Mouse (Mus musculus): ENCODE measurements around the gene Ptgir.

Gene Ptgir

GRCm38 (mm10) chr7:16891641-16892351 lies 14.5 kb upstream of the Ptgir start, which contains the start of gene Gng8:
Gng8 (plus strand) TSS chr7:16891786.
- peak; percentile 36 to 68 for DNase-seq (ENCODE audit: low read depth in 1 of 2, low spot score in 2 of 2)

GRCm38 (mm10) chr7:16892352-16892730 lies 13.9 kb upstream of the Ptgir start:
- no peak for DNase-seq (ENCODE audit: low read depth in 1 of 2, low spot score in 2 of 2)

- no peak for DNase-seq (ENCODE audit: low read depth in 1 of 2, low spot score in 2 of 2)
Measured at GRCm38 (mm10) chr7:16893612-16894011, 12.7 kb upstream of the Ptgir start.

- no peak for DNase-seq (ENCODE audit: low read depth in 1 of 2, low spot score in 2 of 2)
Measured at GRCm38 (mm10) chr7:16894279-16894678, 12.0 kb upstream of the Ptgir start.

- peak; percentile 50 to 51 for DNase-seq (ENCODE audit: low read depth in 1 of 2, low spot score in 2 of 2)
Measured at GRCm38 (mm10) chr7:16895000-16895399, 11.3 kb upstream of the Ptgir start.

GRCm38 (mm10) chr7:16895511-16895910 lies 10.8 kb upstream of the Ptgir start:
- DNase-seq (ENCODE audit: low read depth in 1 of 2, low spot score in 2 of 2), result no peak

- no peak for DNase-seq (ENCODE audit: low read depth in 1 of 2, low spot score in 2 of 2)
Measured at GRCm38 (mm10) chr7:16900526-16900925, 5.8 kb upstream of the Ptgir start.

- DNase-seq (ENCODE audit: low read depth in 1 of 2, low spot score in 2 of 2), result no peak
Measured at GRCm38 (mm10) chr7:16903439-16903955, 2.8 kb upstream of the Ptgir start.

- no peak for DNase-seq (ENCODE audit: low read depth in 1 of 2, low spot score in 2 of 2)
Measured at GRCm38 (mm10) chr7:16904120-16904675, 2.1 kb upstream of the Ptgir start.

GRCm38 (mm10) chr7:16905491-16906021 lies 734 bp upstream of the Ptgir start:
- DNase-seq (ENCODE audit: low read depth in 1 of 2, low spot score in 2 of 2), result no peak

- DNase-seq (ENCODE audit: low read depth in 1 of 2, low spot score in 2 of 2), result no peak
Measured at GRCm38 (mm10) chr7:16906889-16907559, 734 bp downstream of the Ptgir start.

GRCm38 (mm10) chr7:16907842-16908241 lies 1.6 kb downstream of the Ptgir start:
- no peak for DNase-seq (ENCODE audit: low read depth in 1 of 2, low spot score in 2 of 2)

- DNase-seq (ENCODE audit: low read depth in 1 of 2, low spot score in 2 of 2), result no peak
Measured at GRCm38 (mm10) chr7:16908367-16908766, 2.1 kb downstream of the Ptgir start.

- DNase-seq (ENCODE audit: low read depth in 1 of 2, low spot score in 2 of 2), result no peak
Measured at GRCm38 (mm10) chr7:16908859-16909258, 2.6 kb downstream of the Ptgir start.

- DNase-seq (ENCODE audit: low read depth in 1 of 2, low spot score in 2 of 2), result peak; percentile 40 to 57
Measured at GRCm38 (mm10) chr7:16909909-16910308, 3.6 kb downstream of the Ptgir start.

GRCm38 (mm10) chr7:16911904-16912303 lies 5.6 kb downstream of the Ptgir start:
- DNase-seq (ENCODE audit: low read depth in 1 of 2, low spot score in 2 of 2), result no peak

GRCm38 (mm10) chr7:16912360-16912759 lies 6.1 kb downstream of the Ptgir start:
- DNase-seq (ENCODE audit: low read depth in 1 of 2, low spot score in 2 of 2), result no peak

GRCm38 (mm10) chr7:16913806-16914452 lies 7.6 kb downstream of the Ptgir start:
- DNase-seq (ENCODE audit: low read depth in 1 of 2, low spot score in 2 of 2), result peak in 1 of 2 experiments; percentile 55

GRCm38 (mm10) chr7:16914453-16915343 lies 8.4 kb downstream of the Ptgir start:
- DNase-seq (ENCODE audit: low read depth in 1 of 2, low spot score in 2 of 2), result no peak
